Mouse (Mus musculus) megakaryocyte, embryonic 14.5 days (primary cell): ENCODE data around the gene 1700025G04Rik. TPM values are rescaled to one million over a fixed set of nuclear protein-coding genes. Genes with fewer than 3 reads are reported as not detected.

Experiments used
- H3K27me3 ChIP-seq: replicated peaks from 2 replicates; pipeline ENCODE3; 2012; ENCODE audit warnings: inconsistent platforms
- H3K36me3 ChIP-seq: replicated peaks from 2 replicates; pipeline ENCODE3; 2012; ENCODE audit warnings: low read length, inconsistent platforms, mixed read lengths
- H3K4me1 ChIP-seq: 2 replicates; pipeline ENCODE4 v1.6.1; 2012; ENCODE audit warnings: inconsistent platforms
- H3K4me3 ChIP-seq: replicated peaks from 2 replicates; pipeline ENCODE3; 2012; ENCODE audit warnings: moderate library complexity, mild to moderate bottlenecking, inconsistent platforms
- H3K9me3 ChIP-seq: 2 replicates; pipeline ENCODE4 v1.6.1; 2012; ENCODE audit warnings: inconsistent platforms
- FLI1 ChIP-seq: IDR thresholded peaks from 2 replicates; pipeline ENCODE4 v1.6.1; 2012; ENCODE audit warnings: low read length, inconsistent platforms, mixed read lengths
- GATA1 ChIP-seq: IDR thresholded peaks from 3 replicates; pipeline ENCODE4 v1.6.1; 2012; ENCODE audit warnings: mixed read lengths, low read length, inconsistent platforms, borderline replicate concordance
- polyA plus RNA-seq: library from polyadenylated mRNA; stranded (reverse); fragments of >175 nt; gene quantifications from 2 replicates; pipeline ENCODE4 v1.2.3, GENCODE M21; 2012; ENCODE audit warnings: low replicate concordance; ENCODE audit not compliant: insufficient read depth

1700025G04Rik gene
- polyA plus RNA-seq, 1 experiment = 1.1 TPM

- Histone ChIP-seq H3K4me1 (peaks cover 96% of the 10 kb centered on the region), H3K27me3 (peaks cover 2% of the 10 kb centered on the region), H3K36me3 (no peaks in the 10 kb centered on the region), H3K4me3 (peak overlapping the region; percentile 44), H3K9me3 (no peaks in the 10 kb centered on the region)
- TF ChIP-seq FLI1 (no peak), GATA1 (no peak)
Observed at GRCm38 (mm10) chr1:151942972-151943654, 146.8 kb downstream of the 1700025G04Rik start.

- TF ChIP-seq FLI1 (no peak), GATA1 (no peak)
- H3K4me3 ChIP-seq = peak overlapping the region; percentile 77
- no peaks in the 10 kb centered on the region for H3K9me3 ChIP-seq
- H3K27me3 ChIP-seq = peaks cover 2% of the 10 kb centered on the region
- peaks cover 84% of the 10 kb centered on the region for H3K4me1 ChIP-seq
- no peaks in the 10 kb centered on the region for H3K36me3 ChIP-seq
Observed at GRCm38 (mm10) chr1:151939987-151940386, 149.9 kb downstream of the 1700025G04Rik start.

DNA sequence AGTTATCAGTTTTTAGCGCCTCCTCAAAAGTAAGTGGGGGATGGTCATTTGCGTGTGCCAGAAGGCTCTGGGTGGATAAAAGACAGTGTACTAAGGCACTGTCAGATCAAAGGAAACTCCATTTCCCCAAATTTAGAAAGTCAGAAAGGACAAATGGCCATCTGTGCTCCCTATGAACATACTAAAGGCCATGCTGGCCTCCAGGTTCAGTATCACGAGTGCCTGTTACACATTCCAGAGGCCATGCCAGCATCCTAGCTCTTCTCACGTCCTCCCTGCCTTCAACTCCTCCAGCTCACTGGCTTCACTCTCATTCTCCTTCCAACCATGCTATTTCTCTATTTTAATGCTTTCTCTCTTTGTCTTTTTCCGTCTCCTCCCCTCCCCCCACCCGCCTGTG is 150.4 kb downstream of the 1700025G04Rik start:
- H3K36me3 ChIP-seq = no peaks in the 10 kb centered on the region
- H3K9me3 ChIP-seq = no peaks in the 10 kb centered on the region
- TF ChIP-seq FLI1 = no peak
- TF ChIP-seq GATA1 = no peak
- peaks cover 79% of the 10 kb centered on the region for H3K4me1 ChIP-seq
- H3K27me3 ChIP-seq = peaks cover 2% of the 10 kb centered on the region
- H3K4me3 ChIP-seq = peak overlapping the region; percentile 75

DNA sequence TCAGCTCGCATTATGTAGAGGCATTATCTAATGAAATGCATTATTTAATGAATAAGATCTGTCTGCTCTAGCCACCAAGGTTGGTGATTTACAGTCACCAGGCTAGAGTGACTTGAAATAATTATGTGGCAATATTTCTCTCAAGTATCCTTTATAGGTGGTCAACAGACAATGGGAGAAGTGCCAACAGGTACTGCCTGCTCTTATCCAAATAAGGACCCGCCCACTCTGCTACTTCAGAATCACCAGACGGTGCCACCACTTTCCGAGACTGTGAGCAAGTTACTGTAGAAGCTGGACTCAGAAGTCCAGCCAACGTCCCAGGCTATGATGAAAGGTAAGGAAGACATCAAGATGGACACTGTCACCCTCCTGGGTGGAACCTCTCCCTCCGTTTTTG is 156.3 kb downstream of the 1700025G04Rik start:
- TF ChIP-seq GATA1 = no peak
- no peak for TF ChIP-seq FLI1
- Histone ChIP-seq H3K27me3 (peaks cover 3% of the 10 kb centered on the region), H3K4me3 (no peak overlapping the region), H3K36me3 (no peaks in the 10 kb centered on the region), H3K9me3 (no peaks in the 10 kb centered on the region), H3K4me1 (peaks cover 32% of the 10 kb centered on the region)

- Histone ChIP-seq H3K4me1 (peaks cover 34% of the 10 kb centered on the region), H3K9me3 (no peaks in the 10 kb centered on the region), H3K27me3 (peaks cover 3% of the 10 kb centered on the region), H3K4me3 (no peak overlapping the region), H3K36me3 (no peaks in the 10 kb centered on the region)
- TF ChIP-seq FLI1 = no peak
- TF ChIP-seq GATA1 = no peak
Observed at GRCm38 (mm10) chr1:151926826-151927225, 163.1 kb downstream of the 1700025G04Rik start.

DNA sequence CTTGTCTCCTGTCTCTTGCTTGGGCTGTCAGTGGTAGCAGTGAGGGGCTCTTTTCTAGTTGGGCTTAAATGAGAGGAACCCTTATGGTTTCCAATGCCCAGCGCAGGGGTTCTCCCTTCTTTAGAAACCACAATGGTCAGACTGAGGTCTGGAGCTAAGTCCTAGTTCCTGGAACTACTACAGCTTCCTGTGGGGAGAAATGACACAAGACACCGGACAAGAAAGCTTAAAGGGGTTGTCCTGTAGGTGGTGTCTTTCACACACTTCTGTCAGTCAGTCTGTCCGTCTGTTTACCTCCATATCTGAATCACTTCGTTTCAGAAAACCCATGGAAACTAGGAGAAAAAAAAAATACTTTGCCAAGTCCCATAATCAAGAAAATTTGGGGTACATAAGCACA is 163.8 kb downstream of the 1700025G04Rik start:
- Histone ChIP-seq H3K36me3 (no peaks in the 10 kb centered on the region), H3K4me3 (no peak overlapping the region), H3K27me3 (peaks cover 3% of the 10 kb centered on the region), H3K4me1 (peaks cover 37% of the 10 kb centered on the region), H3K9me3 (no peaks in the 10 kb centered on the region)
- no peak for TF ChIP-seq FLI1
- no peak for TF ChIP-seq GATA1

DNA sequence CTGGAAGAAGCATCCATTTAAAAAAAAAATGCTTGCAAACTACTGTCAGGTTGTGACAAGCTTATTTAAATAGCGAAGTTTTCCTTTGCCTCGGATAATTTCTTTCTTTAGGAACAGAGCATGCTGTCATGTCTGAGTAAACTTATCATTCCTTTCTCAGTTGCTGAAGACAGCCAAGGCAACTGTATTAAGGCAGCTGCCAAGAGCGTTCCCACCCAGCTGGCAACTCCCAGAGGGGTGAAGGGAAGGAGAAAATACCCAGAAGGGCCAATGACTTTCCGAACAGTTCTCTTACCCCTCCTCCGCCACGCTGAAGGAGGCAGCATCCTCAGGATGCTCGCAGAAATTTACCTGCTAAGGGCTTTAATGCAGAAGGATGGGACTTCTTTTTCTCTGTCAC is 164.2 kb downstream of the 1700025G04Rik start:
- H3K4me1 ChIP-seq = peaks cover 36% of the 10 kb centered on the region
- TF ChIP-seq FLI1 = no peak
- no peak for TF ChIP-seq GATA1
- H3K36me3 ChIP-seq = no peaks in the 10 kb centered on the region
- H3K4me3 ChIP-seq = no peak overlapping the region
- no peaks in the 10 kb centered on the region for H3K9me3 ChIP-seq
- peaks cover 3% of the 10 kb centered on the region for H3K27me3 ChIP-seq

- Histone ChIP-seq H3K9me3 (no peaks in the 10 kb centered on the region), H3K4me3 (no peak overlapping the region), H3K36me3 (peaks cover 2% of the 10 kb centered on the region), H3K4me1 (peaks cover 10% of the 10 kb centered on the region), H3K27me3 (peaks cover 3% of the 10 kb centered on the region)
- TF ChIP-seq FLI1 = no peak
- no peak for TF ChIP-seq GATA1
Observed at GRCm38 (mm10) chr1:151918806-151919357, 171.0 kb downstream of the 1700025G04Rik start.

DNA sequence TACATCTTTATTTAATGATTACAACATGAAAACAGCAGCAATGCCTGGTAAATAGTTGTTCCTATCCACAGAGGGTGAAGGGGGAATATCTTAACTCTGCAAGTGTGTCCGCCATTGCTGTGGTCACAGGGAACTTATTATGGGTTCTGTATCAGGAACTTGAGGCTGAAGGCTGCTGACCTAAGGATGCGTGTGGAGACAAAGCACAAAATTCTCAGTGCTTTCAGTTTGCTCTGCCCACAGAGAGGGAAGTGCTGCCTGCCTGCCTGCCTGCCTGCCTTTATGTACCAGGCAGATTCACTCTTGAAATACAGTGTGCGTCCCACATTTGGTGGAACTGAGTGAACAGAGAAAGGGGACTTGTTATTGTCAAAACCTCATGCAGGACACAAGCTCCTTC is 172.2 kb downstream of the 1700025G04Rik start:
- Histone ChIP-seq H3K27me3 (peaks cover 3% of the 10 kb centered on the region), H3K4me3 (no peak overlapping the region), H3K4me1 (peaks cover 10% of the 10 kb centered on the region), H3K36me3 (peaks cover 2% of the 10 kb centered on the region), H3K9me3 (no peaks in the 10 kb centered on the region)
- no peak for TF ChIP-seq FLI1
- no peak for TF ChIP-seq GATA1

DNA sequence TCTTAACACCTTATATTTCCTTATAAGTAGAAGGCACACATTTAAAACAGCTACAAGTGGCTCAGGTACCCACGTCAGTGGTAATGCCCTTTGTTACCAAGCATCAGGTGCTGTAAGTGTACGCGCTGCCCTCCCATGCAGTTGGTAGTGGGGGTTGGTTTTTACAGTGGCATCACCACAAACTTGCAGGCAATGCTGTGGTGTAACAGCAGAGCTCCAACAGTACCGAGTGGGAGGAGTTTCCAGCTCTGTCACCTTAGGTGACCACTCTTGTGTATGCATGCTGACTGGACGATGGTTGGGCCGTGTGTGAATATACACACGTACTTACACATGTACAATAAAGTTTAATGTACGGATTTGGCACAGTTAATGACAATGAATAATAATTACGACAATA is 175.4 kb downstream of the 1700025G04Rik start:
- H3K4me1 ChIP-seq = no peaks in the 10 kb centered on the region; the same call in 1 of the 2 replicates
- H3K36me3 ChIP-seq = peaks cover 6% of the 10 kb centered on the region
- H3K9me3 ChIP-seq = no peaks in the 10 kb centered on the region
- H3K4me3 ChIP-seq = peak overlapping the region; percentile 44
- H3K27me3 ChIP-seq = peaks cover 5% of the 10 kb centered on the region
- no peak for TF ChIP-seq FLI1
- no peak for TF ChIP-seq GATA1

DNA sequence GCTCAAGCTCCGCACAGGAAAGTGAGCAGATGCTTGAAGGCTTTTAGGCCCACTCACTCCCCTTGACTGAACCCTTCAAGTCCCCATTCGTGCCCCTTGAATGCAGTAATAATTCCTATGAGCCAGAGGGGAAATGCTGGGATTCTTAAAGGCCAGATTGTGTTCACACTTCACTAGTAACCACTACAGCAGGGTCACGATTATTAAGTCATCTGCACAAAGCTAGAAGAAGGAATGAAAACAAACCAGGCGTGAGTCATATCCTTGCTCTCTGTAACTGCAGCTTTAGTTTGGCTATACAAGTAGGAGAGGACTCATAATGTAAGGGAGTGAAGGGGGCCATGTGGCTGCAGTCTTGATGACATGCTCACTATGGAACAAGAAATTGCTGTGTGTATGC is 182.9 kb downstream of the 1700025G04Rik start:
- peaks cover 1% of the 10 kb centered on the region for H3K27me3 ChIP-seq
- TF ChIP-seq FLI1 (no peak), GATA1 (no peak)
- H3K36me3 ChIP-seq = peaks cover 10% of the 10 kb centered on the region
- H3K4me3 ChIP-seq = no peak overlapping the region
- peaks cover 9% of the 10 kb centered on the region for H3K4me1 ChIP-seq
- peaks cover 6% of the 10 kb centered on the region for H3K9me3 ChIP-seq
